In the genomic region with DNA sequence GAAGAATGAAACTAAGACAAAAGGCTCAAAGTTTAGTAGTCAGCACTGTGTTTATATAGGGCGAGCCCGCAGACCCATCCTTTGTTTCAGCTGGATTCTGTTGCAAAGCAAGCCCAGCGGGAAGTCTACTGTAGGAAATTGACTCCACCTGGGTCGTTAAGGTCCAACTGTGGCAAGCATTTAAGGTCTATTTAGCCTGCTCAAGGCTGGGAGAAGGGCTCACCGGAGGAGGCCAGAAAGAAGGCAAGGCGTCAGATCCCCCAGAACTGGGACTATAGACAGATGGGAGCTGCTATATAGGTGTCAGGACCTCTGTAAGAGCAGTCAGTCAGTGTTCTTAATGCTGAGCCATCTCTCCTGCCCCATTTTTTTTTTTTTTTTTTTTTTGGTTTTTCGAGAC, we compare ENCODE assay signal across 23 mouse cellular contexts. TPM values are rescaled to one million over a fixed set of nuclear protein-coding genes. Genes with fewer than 3 reads are reported as not detected.
A peak's percentile ranks its signal among the peaks of the same experiment; 100 is the strongest.
DNase-seq lines count a peak whose midpoint lies in the region; ATAC-seq lines count a peak whose summit lies in the region.
"Had no signal": no experiment of that assay in that cellular context is flagged by ENCODE, and none has a peak within 500 bp of the region (broad histone marks: within the 10 kb centered on the region; RNA-seq: fewer than 3 reads in every experiment).

No protein-coding gene starts in this region.

- peak; percentile 38 for DNase-seq in embryo, embryonic 11 days
- DNase-seq in embryo, embryonic 10 days (ENCODE audit: low spot score): no peak
- peak; percentile 17 for DNase-seq in retina, postnatal 1 day
- DNase-seq in retina, embryonic 14.5 days (ENCODE audit: low spot score): no peak
- peak; percentile 58 for DNase-seq in limb, embryonic 11.5 days (ENCODE audit: low spot score)
- DNase-seq in natural killer cell, adult 2 months (ENCODE audit: low spot score in 2 of 2): no peak
- DNase-seq in adrenal gland, postnatal 25 days: no peak
- DNase-seq: adrenal gland, adult 2 months; cerebellum, adult 9-11 months; heart, postnatal 10 days; kidney, adult 8-10 months; layer of hippocampus, postnatal 36 days; lung, adult 2 months; right cerebral cortex, postnatal 14 days; spleen, adult 18-20 months; thymus, postnatal 25 days had no signal

- no peak overlapping the region for H3K4me2 ChIP-seq in limb, embryonic 11.5 days (ENCODE audit: low read depth, severe bottlenecking)
- H3K4me2 ChIP-seq: hindbrain, embryonic 12.5 days; liver, embryonic 12.5 days; neural tube, embryonic 12.5 days had no signal

- no peaks in the 10 kb centered on the region for H3K27me3 ChIP-seq in limb, embryonic 11.5 days (ENCODE audit: control insufficient read depth, insufficient read depth, low read length)
- H3K27me3 ChIP-seq: hindbrain, embryonic 12.5 days; liver, embryonic 12.5 days; neural tube, embryonic 12.5 days had no signal

- peak; percentile 51; the same call in 1 of the 2 replicates for ATAC-seq in limb, embryonic 11.5 days (ENCODE audit: insufficient number of reproducible peaks, low FRiP score, low TSS enrichment, low read depth)
- ATAC-seq: CD4-positive, CD25-positive, alpha-beta regulatory T cell, adult 4 months; forebrain, embryonic 14.5 days; liver, embryonic 12.5 days had no signal

- H3K27ac ChIP-seq in limb, embryonic 11.5 days (replicated peaks; ENCODE audit: low read depth, low read length): no peak overlapping the region
- H3K27ac ChIP-seq: heart, embryonic 10.5 days; hindbrain, embryonic 12.5 days; liver, embryonic 12.5 days; neural tube, embryonic 12.5 days had no signal

- H3K36me3 ChIP-seq in limb, embryonic 11.5 days (ENCODE audit: control insufficient read depth, insufficient read depth, low read length): no peaks in the 10 kb centered on the region
- H3K36me3 ChIP-seq: heart, embryonic 10.5 days; hindbrain, embryonic 12.5 days; liver, embryonic 12.5 days; neural tube, embryonic 12.5 days had no signal

- no peaks in the 10 kb centered on the region for H3K4me1 ChIP-seq in limb, embryonic 11.5 days (ENCODE audit: control insufficient read depth, insufficient read depth, low read length)
- H3K4me1 ChIP-seq: heart, embryonic 10.5 days; hindbrain, embryonic 12.5 days; neural tube, embryonic 12.5 days had no signal

- no peak overlapping the region for H3K4me3 ChIP-seq in limb, embryonic 11.5 days (ENCODE audit: low read depth, low read length)
- H3K4me3 ChIP-seq: erythroblast, embryonic 14.5 days; heart, embryonic 10.5 days; hindbrain, embryonic 12.5 days; liver, embryonic 12.5 days; neural tube, embryonic 12.5 days had no signal

- no peak overlapping the region for H3K9ac ChIP-seq in limb, embryonic 11.5 days (ENCODE audit: low read length)
- H3K9ac ChIP-seq: hindbrain, embryonic 12.5 days; liver, embryonic 12.5 days; neural tube, embryonic 12.5 days had no signal

- no peaks in the 10 kb centered on the region for H3K9me3 ChIP-seq in limb, embryonic 11.5 days (ENCODE audit: control insufficient read depth, low read length)
- H3K9me3 ChIP-seq: heart, embryonic 10.5 days; hindbrain, embryonic 12.5 days; liver, embryonic 12.5 days; neural tube, embryonic 12.5 days had no signal

- WGBS in limb, embryonic 11.5 days: 8% methylated on average over 6 of the region's 7 CpGs

RNA-seq across cellular contexts. Expression of a gene that starts 17.8 kb away (rescaled TPM):
- 6.8 and 7.1 TPM in 2 replicates for polyA plus RNA-seq in limb, embryonic 11.5 days (2014; fragmentation: Nextera tagmentation; extraction: Ambion mirVana)
- 16.1 and 19.3 TPM in 2 replicates for total RNA-seq in adrenal gland, postnatal 25 days (2021)

Comparison
In these comparisons a context has a peak if more than half of its experiments do, and no peak if none do; other contexts are left out.
1. DNase-seq: peak in embryo, embryonic 11 days (single experiment), retina, postnatal 1 day (single experiment) and limb, embryonic 11.5 days (single experiment); none in embryo, embryonic 10 days (single experiment), retina, embryonic 14.5 days (single experiment), natural killer cell, adult 2 months (0 of 2) and adrenal gland, postnatal 25 days (single experiment).